Mouse (Mus musculus) bone marrow, adult 2 months (tissue): ENCODE data around the gene Capn12.

ENCODE experiments used
- CTCF ChIP-seq: fragments of 200-500 bp; IDR thresholded peaks from 2 replicates; pipeline ENCODE4 v1.5.1; 2011; ENCODE audit warnings: low read length, control low read depth; ENCODE audit not compliant: control insufficient read depth, insufficient read depth
- POLR2A ChIP-seq: fragments of 200-500 bp; IDR thresholded peaks from 2 replicates; pipeline ENCODE4 v1.6.1; 2011; ENCODE audit warnings: low read depth, mild to moderate bottlenecking, control low read depth, low read length, borderline replicate concordance; ENCODE audit not compliant: control insufficient read depth

DNA sequence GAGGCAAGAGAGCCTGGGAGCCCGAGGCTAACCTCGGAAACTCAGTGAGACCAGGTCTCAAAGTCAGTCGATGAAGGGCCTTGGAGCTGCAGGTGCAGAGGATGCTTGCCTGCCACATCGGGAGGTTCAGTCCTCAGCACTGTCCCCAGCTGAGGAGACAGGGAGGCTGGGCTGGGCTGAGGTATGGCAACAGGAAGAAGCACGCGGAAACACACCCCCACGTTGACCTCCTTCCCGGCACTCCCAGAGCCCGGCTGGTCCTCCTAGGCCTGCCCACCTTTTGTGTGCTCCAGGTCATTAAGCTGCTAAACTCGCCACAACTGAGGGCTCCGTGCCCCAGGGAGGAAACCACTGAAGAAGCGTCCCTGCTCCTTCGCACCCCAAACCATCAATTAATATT is at the start of gene Capn12:
- TF ChIP-seq CTCF (no peak), POLR2A (no peak)
